Mouse (Mus musculus) liver, adult 2 months (tissue): ENCODE measurements at regions not wholly inside any gene's neighbourhood (a gene's known extent, or its start where the extent isn't known, plus 50 kb on each side); places are given as distances from the start of the nearest gene placed in this dataset.

Source experiments
- CTCF ChIP-seq: fragments of 200-500 bp; IDR thresholded peaks from 2 replicates; pipeline ENCODE4 v1.5.1; 2011; ENCODE audit warnings: low read depth, low read length, control low read depth
- POLR2A ChIP-seq: fragments of 200-500 bp; IDR thresholded peaks from 2 replicates; pipeline ENCODE4 v1.6.1; 2011; ENCODE audit warnings: low read length, control low read depth; ENCODE audit not compliant: insufficient read depth; ENCODE audit errors: extremely low read depth

- no peak for TF ChIP-seq POLR2A
- no peak for TF ChIP-seq CTCF
Measured at GRCm38 (mm10) chr8:26868849-26869110, 108.3 kb upstream of the Zfp703 start.
